Mouse (Mus musculus) v-Abl transformed pro-B cells (cell line): ENCODE data around the gene Hnmt.
"Not testable (repeated sequence)": the region's sequence is repeated elsewhere in the genome, so short reads cannot be mapped to it uniquely, and the experiment has no call there.

Experiments used
- in situ Hi-C, 2 experiments: fragments of 400-800 bp; cut with MboI; formaldehyde crosslinking; loops; one replicate each; pipeline ENCODE4 v1.15.1; 2025; ENCODE audit not compliant: unreplicated experiment in 2 of 2

Hnmt gene

DNA sequence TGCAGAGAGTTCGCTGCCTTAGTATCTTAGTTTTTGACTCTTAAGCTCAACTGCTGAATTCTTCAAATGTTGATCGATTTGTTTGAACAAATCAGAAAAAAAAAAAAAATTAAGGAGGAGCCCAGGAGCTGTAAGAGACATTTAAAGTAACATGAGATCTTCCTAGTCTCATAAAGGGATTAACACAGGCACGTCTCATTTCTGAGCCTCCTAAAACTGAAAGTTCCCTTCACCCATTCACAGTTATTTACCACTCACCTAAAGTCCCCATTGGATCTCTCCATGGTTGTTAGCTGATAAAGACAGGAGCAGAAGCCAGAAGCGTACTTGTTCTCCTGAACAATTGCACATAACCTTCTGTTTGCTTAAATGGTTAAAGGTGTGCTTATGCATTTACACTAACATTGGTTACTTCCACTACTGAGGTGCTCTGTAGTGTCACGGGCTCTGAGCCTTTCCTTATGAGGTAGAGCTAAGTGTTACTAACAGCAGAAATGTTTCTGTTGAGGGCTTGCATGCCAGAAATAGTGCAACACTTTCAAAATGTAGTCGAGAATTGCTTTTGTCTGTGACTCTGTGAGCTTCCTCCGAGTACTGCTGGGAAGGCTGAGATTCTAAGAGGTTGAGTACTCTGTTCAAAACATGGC lies at the start of gene Hnmt:
Hnmt (minus strand) TSS at position 51 of the 647 bp plus-strand sequence.
- in situ Hi-C loops, result no loop called here

DNA sequence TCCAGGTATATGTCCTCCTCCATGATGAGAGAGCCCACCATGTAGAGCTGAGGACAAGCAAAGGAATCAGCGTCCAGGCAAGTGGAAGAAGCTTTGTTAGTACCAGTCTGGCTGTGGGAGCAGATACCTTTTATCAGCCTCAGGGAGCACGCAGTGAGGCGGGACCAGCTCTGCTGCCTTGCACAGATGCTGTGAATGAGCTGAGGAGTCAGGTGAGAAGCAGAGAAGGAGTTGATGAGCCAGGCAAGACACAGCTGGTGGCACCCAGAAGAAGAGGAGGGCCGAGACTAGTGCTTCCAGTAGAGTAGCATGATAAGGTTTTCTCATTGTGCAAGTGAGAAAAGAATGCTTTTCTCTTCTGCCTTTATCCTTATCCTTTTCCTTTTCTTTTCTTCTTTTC lies 47.3 kb upstream of the Hnmt start, which contains the start of gene Tbpl2:
Tbpl2 (minus strand) TSS at position 101 of the 400 bp plus-strand sequence.
- in situ Hi-C loops, result no loop called here

DNA sequence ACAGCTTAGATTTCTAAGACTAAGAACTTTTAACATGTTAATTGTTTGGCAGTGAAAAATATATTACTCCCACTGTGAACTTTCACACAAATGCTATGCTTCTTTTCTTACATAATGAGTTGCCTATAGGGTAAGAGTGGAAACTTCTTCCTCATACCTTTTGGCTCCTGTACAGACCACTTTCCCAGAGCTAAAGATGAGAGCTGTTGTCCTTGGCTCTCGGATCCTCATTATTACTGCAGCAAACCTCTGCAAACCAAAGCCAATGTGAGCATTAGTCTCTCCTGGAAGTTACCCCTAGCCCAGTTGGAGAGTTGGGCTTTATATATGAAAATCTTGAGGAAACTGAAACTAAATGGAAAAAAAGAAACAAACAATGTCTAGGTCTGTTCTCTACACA lies 41.7 kb upstream of the Hnmt start:
- in situ Hi-C loops, result no loop called here

DNA sequence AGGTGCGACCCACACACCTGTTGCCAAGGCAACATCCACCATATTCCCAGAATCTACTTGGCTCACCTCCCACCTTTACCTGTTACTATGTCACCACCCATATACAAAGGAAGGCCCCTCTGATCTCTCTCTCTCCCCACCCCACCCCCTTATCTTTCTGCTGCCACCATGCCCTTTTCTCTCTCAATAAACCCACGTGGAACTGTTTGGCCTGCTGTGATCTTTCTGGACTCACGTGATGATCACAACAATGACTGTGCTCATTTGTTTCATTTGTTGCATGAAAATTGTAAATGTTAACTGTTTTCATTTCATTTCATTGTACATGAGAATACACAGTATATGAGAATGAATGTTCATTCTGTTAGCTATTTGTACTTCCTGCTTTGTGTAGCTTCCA lies 1.3 kb upstream of the Hnmt start:
- in situ Hi-C loops, result no loop called here

DNA sequence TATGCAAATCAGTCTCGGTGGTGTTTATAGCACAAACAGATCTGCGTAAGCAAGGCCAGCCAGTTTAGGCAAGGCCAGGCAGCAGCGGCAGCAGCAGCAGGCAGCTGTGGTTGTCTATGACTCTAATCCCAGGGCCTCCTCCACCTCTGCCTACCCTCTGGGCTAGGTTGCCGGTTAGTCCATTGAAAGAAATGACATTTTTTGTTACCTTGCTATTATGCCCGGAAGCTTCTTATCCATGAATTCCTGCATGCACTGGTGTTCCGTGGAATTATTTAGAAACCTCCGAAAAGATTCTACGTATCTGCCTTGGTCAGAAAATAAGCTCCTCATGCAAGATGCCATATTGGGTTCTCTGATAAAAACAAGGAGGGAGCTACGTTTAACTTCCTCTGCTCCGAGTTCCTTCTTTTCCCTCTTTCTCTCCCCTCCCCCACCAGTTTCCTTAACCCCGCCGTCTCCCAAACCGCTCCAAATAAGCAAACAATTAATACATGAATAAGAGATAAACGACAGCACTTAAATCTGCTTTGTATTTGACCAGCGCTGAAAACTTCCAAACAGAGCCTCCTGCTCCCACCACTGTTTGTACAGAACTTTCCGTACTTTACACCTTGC lies 605 bp downstream of the Hnmt start:
- in situ Hi-C loops, result no loop called here

DNA sequence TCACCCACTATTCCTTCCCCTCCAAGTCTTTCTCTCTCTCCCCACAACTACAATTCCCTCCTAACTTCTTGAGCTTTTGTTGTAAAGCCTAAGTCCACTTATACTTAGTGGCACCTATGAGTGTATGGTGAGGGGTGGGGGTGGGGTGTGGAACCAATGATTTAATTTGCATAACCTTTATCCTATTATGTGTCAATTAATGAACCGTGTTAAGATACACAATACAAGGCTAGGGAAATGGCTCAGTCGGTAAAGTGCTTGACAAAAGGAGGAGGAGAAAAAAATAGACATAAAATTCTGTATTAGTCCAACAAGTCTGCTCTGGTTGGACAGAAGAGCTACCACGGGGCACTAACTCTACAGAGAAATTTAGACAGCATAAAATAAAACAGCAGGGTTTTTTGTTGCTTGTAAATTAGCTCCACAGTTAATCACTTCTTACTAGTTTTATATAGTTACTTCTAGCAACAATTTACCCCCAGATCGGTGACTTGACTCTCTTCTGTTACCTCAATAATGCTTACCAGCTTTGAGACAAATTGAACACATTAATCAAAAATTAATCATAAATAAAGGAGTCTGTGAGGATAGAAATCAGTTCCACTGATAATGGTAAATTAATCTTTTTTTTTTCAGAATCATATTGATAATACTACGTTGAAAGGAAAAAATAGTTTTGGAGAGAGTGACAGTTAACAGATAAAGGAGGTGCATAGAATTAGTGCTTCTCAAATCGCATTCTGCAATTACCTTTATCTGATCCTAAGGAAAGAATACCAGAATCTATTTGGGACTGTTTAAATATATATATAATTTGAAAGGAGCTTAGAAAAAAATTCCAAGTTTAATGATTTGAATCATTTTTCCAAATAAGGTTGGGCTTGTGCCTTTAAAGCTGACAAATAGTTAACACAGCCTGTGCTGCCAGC lies 1.4 kb downstream of the Hnmt start:
- in situ Hi-C loops, result no loop called here

DNA sequence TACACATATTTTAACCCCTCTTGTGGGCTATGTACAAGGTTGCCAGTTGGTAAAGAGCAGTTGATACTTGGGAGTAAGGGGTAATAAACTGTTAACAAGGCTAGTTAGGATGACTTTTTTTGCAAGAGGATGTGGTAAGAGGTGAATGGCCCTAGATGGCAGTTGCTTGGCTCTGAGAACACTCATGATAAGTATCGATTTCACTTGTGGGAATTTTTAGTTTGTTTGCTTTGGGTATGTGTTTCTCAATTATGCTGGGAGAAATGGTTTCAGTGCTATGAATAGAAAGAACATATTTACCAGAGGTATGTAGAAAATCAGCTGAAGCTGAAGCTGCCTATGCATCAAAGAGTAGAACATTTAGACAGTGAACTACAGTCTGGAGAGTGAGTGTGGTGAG lies 6.3 kb downstream of the Hnmt start:
- in situ Hi-C loops, result no loop called here

DNA sequence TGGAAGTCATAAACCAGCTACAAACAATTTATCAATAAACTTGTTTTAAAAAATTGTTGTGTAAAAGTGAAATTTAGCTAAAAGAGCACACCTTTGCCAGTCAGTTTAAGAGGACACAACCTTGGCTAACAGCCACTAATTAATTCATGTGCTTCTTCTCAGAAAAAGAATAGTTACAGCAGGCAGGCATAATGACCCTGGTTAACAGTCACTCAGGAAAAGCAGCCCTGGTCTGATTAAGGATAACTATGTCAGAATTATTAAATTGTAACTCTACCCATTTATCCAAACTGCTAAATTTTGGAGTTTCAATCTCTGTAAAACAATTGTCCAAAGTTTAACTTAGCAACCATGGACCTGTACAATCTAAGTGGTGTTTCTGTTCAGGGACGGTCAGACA lies 8.7 kb downstream of the Hnmt start:
- in situ Hi-C loops, result no loop called here

DNA sequence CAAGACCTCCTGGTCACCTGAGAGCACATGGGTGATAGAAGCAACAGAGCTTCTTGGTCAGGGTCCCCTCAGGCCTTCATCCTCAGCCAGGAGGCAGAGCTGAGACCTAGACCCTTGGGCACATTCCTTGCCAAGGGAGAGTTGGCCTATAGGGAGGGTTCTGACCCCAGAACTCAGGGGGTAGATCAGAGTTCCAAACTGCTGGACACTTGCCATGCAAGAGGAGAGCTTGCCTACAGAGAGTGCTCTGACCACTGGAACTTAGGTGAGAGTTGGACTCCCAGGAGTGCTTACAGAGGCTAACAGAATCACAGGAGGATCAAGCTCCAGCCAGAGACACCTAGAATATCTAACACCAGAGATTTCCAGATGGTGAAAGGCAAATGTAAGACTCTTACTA lies 29.8 kb downstream of the Hnmt start:
- in situ Hi-C loops, result not testable (repeated sequence)

DNA sequence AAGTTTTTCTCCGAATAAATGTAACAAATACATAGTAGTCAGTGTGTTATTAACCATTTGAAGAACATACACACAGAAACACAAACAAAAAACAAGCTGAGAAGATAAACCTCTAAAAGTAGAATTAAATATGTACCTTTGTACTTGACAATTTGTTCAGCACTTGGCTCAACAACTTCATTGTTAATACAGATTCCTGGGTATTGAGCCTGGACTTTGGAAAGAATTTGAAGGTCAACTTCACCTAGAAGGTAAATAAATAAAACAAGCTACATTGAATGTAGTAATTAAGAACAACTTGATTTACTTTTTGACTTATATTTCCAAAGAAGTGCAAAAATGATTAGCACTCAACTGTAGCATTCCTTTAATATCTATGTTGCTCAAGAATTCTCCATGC lies 30.2 kb downstream of the Hnmt start:
- in situ Hi-C loops, result no loop called here

DNA sequence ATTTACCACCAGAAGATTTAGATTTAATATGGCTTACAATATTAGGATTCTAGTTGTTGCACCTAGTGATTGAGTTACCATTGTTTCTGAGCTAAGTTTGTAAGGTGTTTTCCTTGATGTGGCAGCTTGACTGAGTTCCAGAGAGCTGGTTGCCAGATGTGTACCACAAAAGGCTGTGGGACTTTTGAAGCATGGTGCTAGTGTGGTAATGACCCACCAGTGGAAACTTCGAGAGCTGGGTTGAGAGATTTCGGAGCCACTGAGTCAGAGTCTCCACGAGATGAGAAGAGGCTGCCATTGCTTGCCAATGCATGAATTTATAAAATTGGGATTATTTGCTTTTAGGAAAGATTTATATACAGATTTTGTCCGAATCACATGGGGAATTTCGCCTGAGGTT lies 34.2 kb downstream of the Hnmt start:
- in situ Hi-C loops, result no loop called here

DNA sequence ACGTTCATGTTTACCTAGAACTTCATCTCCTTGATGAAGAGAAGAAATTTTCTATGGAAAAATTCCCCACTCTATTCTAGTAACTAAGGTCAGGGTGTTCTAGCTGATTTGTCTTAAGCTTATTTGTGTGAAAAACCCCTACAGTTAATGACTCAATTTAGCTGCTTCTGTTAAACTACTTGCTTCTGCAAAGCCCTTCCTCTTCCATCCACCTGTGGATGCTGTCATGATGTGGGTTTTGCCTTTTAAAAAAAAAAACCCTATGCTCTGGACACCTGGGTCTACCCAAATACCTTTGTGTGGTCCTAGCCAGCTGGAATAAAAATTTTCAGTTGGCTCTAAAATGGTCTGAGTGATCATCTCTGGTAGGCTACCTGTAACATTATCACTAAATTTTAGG lies 49.9 kb downstream of the Hnmt start:
- in situ Hi-C loops, result no loop called here

DNA sequence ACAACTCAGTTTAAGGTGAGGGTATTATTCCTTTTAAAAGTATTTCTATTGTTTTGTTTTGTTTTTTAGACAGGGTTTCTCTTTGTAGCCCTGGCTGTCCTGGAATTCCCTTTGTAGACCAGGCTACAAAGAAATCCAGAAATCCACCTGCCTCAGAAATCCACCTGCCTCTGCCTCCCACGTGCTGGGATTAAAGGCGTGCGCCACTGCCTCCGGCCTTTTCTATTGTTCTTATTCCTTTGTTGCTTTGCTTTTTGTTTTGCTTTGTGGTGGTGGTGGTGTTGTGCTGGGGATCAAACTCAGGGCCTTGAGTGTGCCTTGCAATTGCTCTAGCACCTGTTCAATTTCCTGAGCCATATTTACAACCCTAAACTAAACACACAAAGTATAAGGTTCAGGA lies 50.4 kb downstream of the Hnmt start:
- in situ Hi-C loops, result no loop called here

DNA sequence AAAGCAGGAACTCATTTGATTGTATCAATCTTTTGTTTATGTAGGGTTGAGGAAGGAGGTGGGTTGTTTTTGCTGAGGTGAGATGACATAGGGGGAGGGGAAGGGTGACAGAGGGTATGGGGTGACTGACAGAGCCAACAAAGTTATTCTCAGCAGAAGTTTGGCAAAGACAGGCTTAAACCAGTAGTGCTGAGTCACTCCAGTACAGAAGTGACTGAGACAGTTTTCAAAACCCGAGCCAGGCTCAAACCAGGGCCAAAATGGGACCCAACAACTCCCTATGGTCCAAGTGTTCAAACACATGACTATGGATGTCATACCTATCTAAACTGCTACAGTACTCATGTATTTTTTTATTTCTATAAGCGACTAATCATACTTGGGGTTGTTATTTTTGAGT lies 52.4 kb downstream of the Hnmt start:
- in situ Hi-C loops, result no loop called here

DNA sequence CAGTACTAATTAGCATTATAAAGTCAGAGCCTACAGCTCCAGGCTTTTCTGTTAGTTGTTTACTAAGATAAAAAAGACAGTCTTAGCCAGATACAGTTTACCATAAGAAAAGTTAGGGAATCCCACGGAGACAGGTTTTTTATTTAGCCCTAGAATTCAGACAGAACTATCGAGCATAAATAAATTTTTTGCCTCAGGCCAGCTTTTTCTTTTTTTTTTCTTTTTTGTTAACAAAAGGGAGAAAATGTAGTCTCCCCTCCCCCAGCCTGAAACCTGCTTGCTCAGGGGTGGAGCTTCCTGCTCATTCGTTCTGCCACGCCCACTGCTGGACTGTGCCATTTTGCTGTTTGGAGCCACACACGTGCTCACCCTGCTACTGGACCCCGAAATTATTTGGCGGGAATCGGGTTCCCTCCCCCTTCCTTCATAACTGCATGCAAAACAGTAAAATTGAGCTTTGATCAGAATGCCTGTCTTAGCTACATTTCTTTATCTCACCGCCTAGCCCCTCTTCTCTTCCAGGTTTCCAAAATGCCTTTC lies 59.1 kb downstream of the Hnmt start:
- in situ Hi-C loops, result not testable (repeated sequence)

DNA sequence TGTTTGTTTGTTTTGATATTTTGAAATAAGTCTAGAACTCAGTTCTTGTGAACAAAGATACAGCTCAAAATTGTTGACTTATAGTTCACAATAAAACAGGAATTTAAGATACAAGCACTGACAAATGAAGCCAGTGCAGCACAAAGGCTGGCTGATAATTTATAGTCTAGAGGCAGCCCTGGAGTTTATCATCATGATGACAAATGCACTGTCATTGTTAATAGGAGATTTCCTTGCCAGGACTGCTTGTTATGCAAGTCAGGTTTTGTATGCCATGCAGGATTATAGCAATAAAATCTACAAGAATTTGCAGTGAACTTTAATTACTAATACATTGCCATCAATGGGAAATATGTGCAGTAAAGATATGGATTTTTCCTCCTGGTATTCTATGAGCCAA lies 61.9 kb downstream of the Hnmt start:
- in situ Hi-C loops, result no loop called here

DNA sequence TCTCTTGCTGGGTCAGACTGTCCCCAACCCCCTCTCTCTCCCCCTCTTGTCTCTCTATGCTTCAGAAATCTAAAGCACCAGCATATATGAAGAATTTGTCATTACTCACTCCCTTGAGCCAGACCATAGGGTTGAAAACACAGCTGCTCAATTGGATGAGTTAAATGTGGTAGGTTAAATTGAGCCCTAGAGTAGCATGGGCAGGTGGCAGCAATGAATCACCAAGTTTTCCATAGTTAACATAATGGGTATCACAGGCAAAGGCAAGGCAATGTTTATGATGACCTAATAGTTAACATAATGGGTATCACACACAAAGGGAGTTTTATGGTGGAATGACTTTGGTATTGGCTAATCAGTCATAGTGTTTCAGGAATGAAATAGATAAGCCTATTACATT lies 65.9 kb downstream of the Hnmt start:
- in situ Hi-C loops, result no loop called here

DNA sequence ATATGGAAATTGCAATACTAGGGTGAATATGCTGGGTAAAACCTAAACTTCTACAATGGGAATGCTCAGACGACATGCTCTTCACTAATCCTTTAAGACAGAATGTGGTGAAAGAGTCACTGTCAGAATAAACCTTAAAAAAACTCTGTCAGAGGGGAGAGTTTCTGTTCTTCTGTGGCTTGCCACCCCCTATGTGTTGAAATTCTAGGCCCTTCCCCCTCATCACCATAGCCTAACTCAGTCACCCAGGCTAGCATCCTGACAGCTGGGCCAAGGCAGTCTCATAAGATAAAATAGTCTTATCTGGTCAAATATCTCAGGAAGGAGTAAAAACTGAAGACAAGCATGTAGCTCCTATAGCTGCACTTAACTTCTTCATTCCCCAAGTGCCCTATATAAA lies 66.3 kb downstream of the Hnmt start:
- in situ Hi-C loops, result no loop called here

DNA sequence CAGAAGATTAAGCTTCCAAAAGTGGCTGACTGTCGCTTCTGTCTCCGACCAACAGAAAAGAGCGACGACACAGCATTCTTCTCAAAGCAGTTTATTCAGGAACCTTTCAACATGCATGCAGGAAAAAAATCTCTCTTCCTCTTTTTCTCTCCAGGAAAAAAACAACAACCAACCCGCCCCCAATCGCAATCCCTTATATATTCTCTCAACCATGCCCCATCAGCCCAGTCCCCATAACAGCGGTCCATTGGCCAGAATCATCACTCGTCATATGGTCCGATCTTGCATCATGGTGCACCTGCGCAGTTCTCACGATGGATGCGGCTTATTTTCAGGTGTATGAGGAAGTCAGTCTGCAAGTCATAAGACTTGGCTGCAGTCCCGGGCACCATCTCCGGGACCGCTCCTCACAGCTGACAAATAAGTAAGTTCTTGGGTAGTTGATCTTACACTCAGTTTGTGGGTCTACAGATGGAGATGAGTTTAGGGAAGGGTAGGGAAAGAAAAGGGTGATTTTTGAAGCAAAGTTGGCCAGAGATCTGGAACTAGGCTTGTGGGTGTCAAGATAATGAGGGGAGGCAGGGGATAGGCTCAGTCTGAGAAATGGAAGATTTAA lies 88.4 kb downstream of the Hnmt start:
- in situ Hi-C loops, result not testable (repeated sequence)
